Comparison of ENCODE assay signal across 12 mouse cellular contexts in the genomic region with DNA sequence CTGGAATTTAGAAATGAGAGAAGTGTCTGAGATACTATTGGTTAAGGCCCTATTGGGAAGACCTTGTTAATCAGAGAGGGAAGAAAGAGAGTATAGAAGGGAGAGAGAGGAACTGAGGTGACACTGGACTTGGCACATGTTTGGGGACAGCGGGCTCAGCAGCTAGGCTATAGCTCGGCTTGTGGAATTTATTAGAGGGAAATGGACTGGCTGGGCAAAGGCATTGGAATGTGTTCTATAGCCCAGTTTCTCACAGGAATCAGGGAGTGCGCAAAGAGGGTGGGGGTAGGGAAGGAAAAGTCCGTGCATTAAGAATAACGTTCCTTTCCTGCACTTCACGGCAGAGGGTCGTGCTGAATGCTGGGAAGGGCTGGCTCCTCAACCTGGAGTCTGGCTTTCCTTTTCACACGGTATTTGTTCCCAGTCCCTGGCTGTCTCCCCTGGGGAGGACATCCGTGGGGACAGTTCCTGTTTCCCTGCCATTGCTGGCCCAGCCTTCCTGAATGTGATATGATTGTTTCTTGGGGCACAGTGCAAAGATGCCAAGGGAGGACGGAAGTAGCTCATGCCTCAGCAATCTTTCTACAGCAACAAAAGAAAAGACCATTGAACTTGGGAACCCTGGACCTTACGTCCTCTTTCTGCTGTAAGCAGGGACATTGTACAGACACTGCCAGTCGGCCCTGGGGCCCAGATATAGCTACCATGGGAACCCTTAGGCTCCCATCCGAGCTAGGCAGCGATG. TPM values are rescaled to one million over a fixed set of nuclear protein-coding genes. Genes with fewer than 3 reads are reported as not detected.
DNase-seq lines count a peak whose midpoint lies in the region; ATAC-seq lines count a peak whose summit lies in the region.
"Had no signal": no experiment of that assay in that cellular context is flagged by ENCODE, and none has a peak within 500 bp of the region (broad histone marks: within the 10 kb centered on the region; RNA-seq: fewer than 3 reads in every experiment).

No protein-coding gene starts in this region.

- H3K4me3 ChIP-seq in kidney, embryonic 14.5 days (ENCODE audit: low read length) = no peak overlapping the region
- H3K4me3 ChIP-seq in heart, embryonic 14.5 days (ENCODE audit: control insufficient read depth in 1 of 2, insufficient read depth in 1 of 2, low read depth in 1 of 2, low read length in 2 of 2) = no peak overlapping the region
- H3K4me3 ChIP-seq in limb, embryonic 13.5 days = no peak overlapping the region
- H3K4me3 ChIP-seq in stomach, embryonic 14.5 days (ENCODE audit: low read depth, low read length) = no peak overlapping the region
- H3K4me3 ChIP-seq: embryonic facial prominence, embryonic 15.5 days had no signal

- H3K27ac ChIP-seq in kidney, embryonic 14.5 days (ENCODE audit: low read depth, low read length) = no peak overlapping the region
- peak overlapping the region; percentile 3 to 29 for H3K27ac ChIP-seq in heart, embryonic 14.5 days (replicated peaks in 1 of 2; ENCODE audit: control insufficient read depth in 1 of 2, insufficient read depth in 1 of 2, low read depth in 2 of 2, low read length in 2 of 2)
- H3K27ac ChIP-seq in limb, embryonic 13.5 days = no peak overlapping the region
- H3K27ac ChIP-seq in stomach, embryonic 14.5 days (ENCODE audit: low read length) = no peak overlapping the region
- H3K27ac ChIP-seq: embryonic facial prominence, embryonic 15.5 days had no signal

- H3K4me2 ChIP-seq in kidney, embryonic 14.5 days (replicated peaks; ENCODE audit: low read depth, low read length) = no peak overlapping the region
- peak overlapping the region; percentile 47 for H3K4me2 ChIP-seq in heart, embryonic 14.5 days (ENCODE audit: low read length)
- peak overlapping the region; percentile 43 for H3K4me2 ChIP-seq in limb, embryonic 13.5 days (replicated peaks)
- 0 out of 2 replicates have a peak overlapping the region, but pooled peaks have one; percentile 12 for H3K4me2 ChIP-seq in stomach, embryonic 14.5 days (replicated peaks; ENCODE audit: low read depth, low read length)
- H3K4me2 ChIP-seq: embryonic facial prominence, embryonic 15.5 days had no signal

- no peaks in the 10 kb centered on the region for H3K4me1 ChIP-seq in kidney, embryonic 14.5 days (ENCODE audit: control insufficient read depth, insufficient read depth, low read length)
- H3K4me1 ChIP-seq in heart, embryonic 14.5 days (ENCODE audit: control insufficient read depth in 2 of 2, insufficient read depth in 2 of 2, low read length in 2 of 2) = peaks cover 12 to 15% of the 10 kb centered on the region in 2 experiments
- peaks cover 7% of the 10 kb centered on the region for H3K4me1 ChIP-seq in limb, embryonic 13.5 days
- H3K4me1 ChIP-seq in stomach, embryonic 14.5 days (ENCODE audit: control insufficient read depth, insufficient read depth, low read length) = peaks cover 5% of the 10 kb centered on the region; the same call in 1 of the 2 replicates

- no peak for ATAC-seq in kidney, embryonic 14.5 days (ENCODE audit: low FRiP score, low TSS enrichment)
- ATAC-seq in heart, embryonic 14.5 days (ENCODE audit: insufficient number of reproducible peaks, insufficient read depth, low FRiP score, low read depth) = peak; percentile 83
- peak; percentile 40; the same call in 1 of the 2 replicates for ATAC-seq in limb, embryonic 13.5 days (ENCODE audit: low FRiP score, low read depth)
- no peak for ATAC-seq in stomach, embryonic 14.5 days (ENCODE audit: insufficient number of reproducible peaks, insufficient read depth, low FRiP score, low read depth)
- ATAC-seq: inflammation-experienced regulatory T-cells, adult 6 months had no signal

- WGBS in kidney, embryonic 14.5 days = 45% methylated on average over 14 of the region's 14 CpGs
- 24% methylated on average over 14 of the region's 14 CpGs for WGBS in heart, embryonic 14.5 days
- WGBS in limb, embryonic 13.5 days = 33% methylated on average over 14 of the region's 14 CpGs
- 36% methylated on average over 14 of the region's 14 CpGs for WGBS in stomach, embryonic 14.5 days

- DNase-seq in kidney, adult 11 months = peak; percentile 6
- DNase-seq in gastrocnemius, adult 18-20 months (ENCODE audit: low spot score) = no peak
- DNase-seq in adipocyte (ENCODE audit: low spot score) = no peak
- no peak for DNase-seq in cerebellum, adult 9-11 months

- H3K9me3 ChIP-seq in kidney, embryonic 14.5 days (ENCODE audit: control insufficient read depth, low read length) = no peaks in the 10 kb centered on the region
- H3K9me3 ChIP-seq in heart, embryonic 14.5 days (ENCODE audit: control insufficient read depth, low read length) = no peaks in the 10 kb centered on the region
- H3K9me3 ChIP-seq in limb, embryonic 13.5 days = no peaks in the 10 kb centered on the region
- H3K9me3 ChIP-seq in stomach, embryonic 14.5 days (ENCODE audit: control insufficient read depth, low read depth, low read length) = no peaks in the 10 kb centered on the region
- H3K9me3 ChIP-seq: embryonic facial prominence, embryonic 15.5 days had no signal

- no peaks in the 10 kb centered on the region for H3K27me3 ChIP-seq in kidney, embryonic 14.5 days (ENCODE audit: control insufficient read depth, insufficient read depth, low read length)
- no peaks in the 10 kb centered on the region for H3K27me3 ChIP-seq in heart, embryonic 14.5 days (ENCODE audit: control insufficient read depth, insufficient read depth, low read length)
- H3K27me3 ChIP-seq in limb, embryonic 13.5 days = no peaks in the 10 kb centered on the region
- H3K27me3 ChIP-seq in stomach, embryonic 14.5 days (ENCODE audit: control insufficient read depth, insufficient read depth, low read length) = no peaks in the 10 kb centered on the region
- H3K27me3 ChIP-seq: CH12.LX; embryonic facial prominence, embryonic 15.5 days had no signal

- no peaks in the 10 kb centered on the region for H3K36me3 ChIP-seq in kidney, embryonic 14.5 days (ENCODE audit: control insufficient read depth, insufficient read depth, low read length)
- H3K36me3 ChIP-seq in heart, embryonic 14.5 days (ENCODE audit: control insufficient read depth, insufficient read depth, low read length) = no peaks in the 10 kb centered on the region
- H3K36me3 ChIP-seq in limb, embryonic 13.5 days = no peaks in the 10 kb centered on the region
- no peaks in the 10 kb centered on the region for H3K36me3 ChIP-seq in stomach, embryonic 14.5 days (ENCODE audit: control insufficient read depth, insufficient read depth, low read length)
- H3K36me3 ChIP-seq: embryonic facial prominence, embryonic 15.5 days had no signal

- H3K9ac ChIP-seq in kidney, embryonic 14.5 days (ENCODE audit: low read depth, low read length) = no peak overlapping the region
- H3K9ac ChIP-seq in heart, embryonic 14.5 days (ENCODE audit: low read length) = no peak overlapping the region
- H3K9ac ChIP-seq in limb, embryonic 13.5 days = no peak overlapping the region
- H3K9ac ChIP-seq in stomach, embryonic 14.5 days (replicated peaks; ENCODE audit: low read depth, low read length) = no peak overlapping the region
- H3K9ac ChIP-seq: embryonic facial prominence, embryonic 15.5 days had no signal

RNA-seq across cellular contexts. Expression of a gene that starts 27.8 kb away (rescaled TPM):
- 0.16 and 0.20 TPM in 2 replicates for polyA plus RNA-seq in kidney, embryonic 14.5 days (2014; fragmentation: Nextera tagmentation; extraction: Ambion mirVana)
- 0.03 TPM in 1 of 2 replicates, not detected in the other for polyA plus RNA-seq in heart, embryonic 14.5 days (2014; fragmentation: Nextera tagmentation; extraction: Ambion mirVana)
- polyA plus RNA-seq in limb, embryonic 13.5 days (2015; fragmentation: Nextera tagmentation; extraction: Ambion mirVana) = 0.03 TPM in 1 of 2 replicates, not detected in the other
- not detected in 2 replicates for polyA plus RNA-seq in stomach, embryonic 14.5 days (2014; fragmentation: Nextera tagmentation; extraction: Ambion mirVana)
- not detected for total RNA-seq in gastrocnemius, adult 18-20 months (2021)
- total RNA-seq: CH12.LX had no signal
- polyA plus RNA-seq: inflammation-experienced regulatory T-cells, adult 6 months; neural tube, embryonic 11.5 days had no signal

RNA-seq across cellular contexts. Expression of a gene that starts 48.5 kb away (rescaled TPM):
- 47.3 and 50.9 TPM in 2 replicates for polyA plus RNA-seq in kidney, embryonic 14.5 days (2014; fragmentation: Nextera tagmentation; extraction: Ambion mirVana)
- 28.6 and 29.8 TPM in 2 replicates for polyA plus RNA-seq in heart, embryonic 14.5 days (2014; fragmentation: Nextera tagmentation; extraction: Ambion mirVana)
- 40.3 and 41.5 TPM in 2 replicates for polyA plus RNA-seq in limb, embryonic 13.5 days (2015; fragmentation: Nextera tagmentation; extraction: Ambion mirVana)
- 46.6 TPM in 2 replicates for polyA plus RNA-seq in stomach, embryonic 14.5 days (2014; fragmentation: Nextera tagmentation; extraction: Ambion mirVana)
- total RNA-seq in gastrocnemius, adult 18-20 months (2021) = 10 to 100 TPM; 17.6 to 18.2 TPM

RNA-seq across cellular contexts. Expression of a gene that starts 49.2 kb away (rescaled TPM):
- polyA plus RNA-seq in kidney, embryonic 14.5 days (2014; fragmentation: Nextera tagmentation; extraction: Ambion mirVana) = 5.6 TPM in 2 replicates
- polyA plus RNA-seq in heart, embryonic 14.5 days (2014; fragmentation: Nextera tagmentation; extraction: Ambion mirVana) = 40.1 and 43.4 TPM in 2 replicates
- 27.7 and 28.0 TPM in 2 replicates for polyA plus RNA-seq in limb, embryonic 13.5 days (2015; fragmentation: Nextera tagmentation; extraction: Ambion mirVana)
- 4.6 and 5.1 TPM in 2 replicates for polyA plus RNA-seq in stomach, embryonic 14.5 days (2014; fragmentation: Nextera tagmentation; extraction: Ambion mirVana)
- 1 to 10 TPM; 1.7 to 2.8 TPM for total RNA-seq in gastrocnemius, adult 18-20 months (2021)
- total RNA-seq: CH12.LX had no signal

Comparison
In these comparisons a context has a peak if more than half of its experiments do, and no peak if none do; other contexts are left out.
1. ATAC-seq: peak in heart, embryonic 14.5 days (single experiment) and limb, embryonic 13.5 days (single experiment); none in kidney, embryonic 14.5 days (single experiment) and stomach, embryonic 14.5 days (single experiment).
2. H3K27ac ChIP-seq: peak in heart, embryonic 14.5 days (2 of 2); none in kidney, embryonic 14.5 days (single experiment), limb, embryonic 13.5 days (single experiment) and stomach, embryonic 14.5 days (single experiment).